Mouse (Mus musculus): ENCODE data around the gene Il17f. TPM values are rescaled to one million over a fixed set of nuclear protein-coding genes. Genes with fewer than 3 reads are reported as not detected.

Gene Il17f
- total and polyA plus RNA-seq, 3 experiments, result not detected

GRCm38 (mm10) chr1:20817596-20817995 lies 27.2 kb upstream of the Il17f start:
- intact Hi-C loops (cut with DNase I), result loop anchor here (5.0 kb wide), 1 partner anchor 260 kb away; the partner anchor contains the start of gene Tram2
- no peak for TF ChIP-seq CTCF (IDR thresholded peaks at IDR 0.05)
- no peak for TF ChIP-seq EP300 (IDR thresholded peaks at IDR 0.05; ENCODE audit: insufficient read depth, low read depth, low read length)
- TF ChIP-seq POLR2A (IDR thresholded peaks at IDR 0.05; ENCODE audit: insufficient read depth, low read depth, low read length), result no peak
- no peaks in the 10 kb centered on the region for H3K27me3 ChIP-seq (ENCODE audit: control insufficient read depth, insufficient read depth, low read length)
- WGBS, result 61% methylated on average over 12 of the region's 12 CpGs
- no peak overlapping the region for H3K27ac ChIP-seq
- no peaks in the 10 kb centered on the region for H3K36me3 ChIP-seq (ENCODE audit: control insufficient read depth, insufficient read depth, low read length)
- no peak overlapping the region for H3K4me3 ChIP-seq
- no peak overlapping the region for H3K9ac ChIP-seq (ENCODE audit: low read depth, low read length)
- no peaks in the 10 kb centered on the region for H3K79me2 ChIP-seq (replicated peaks; ENCODE audit: control insufficient read depth, insufficient read depth, low read length)
- DNase-seq, result no peak
- no peaks in the 10 kb centered on the region; the same call in 1 of the 2 replicates for H3K4me1 ChIP-seq (ENCODE audit: control insufficient read depth, insufficient read depth, low read length)

- intact Hi-C loops (cut with DNase I), result loop anchor here (5.0 kb wide), 1 partner anchor 260 kb away; the partner anchor contains the start of gene Tram2
- H3K79me2 ChIP-seq (replicated peaks; ENCODE audit: control insufficient read depth, insufficient read depth, low read length), result no peaks in the 10 kb centered on the region
- no peak overlapping the region for H3K4me3 ChIP-seq
- peak in 1 of 2 experiments; percentile 18 for DNase-seq
- H3K9ac ChIP-seq (ENCODE audit: low read depth, low read length), result no peak overlapping the region
- H3K27ac ChIP-seq, result no peak overlapping the region; the same call in 1 of the 2 replicates
- WGBS, result 47% methylated on average over 9 of the region's 9 CpGs
- no peaks in the 10 kb centered on the region for H3K36me3 ChIP-seq (ENCODE audit: control insufficient read depth, insufficient read depth, low read length)
- no peaks in the 10 kb centered on the region; the same call in 1 of the 2 replicates for H3K4me1 ChIP-seq (ENCODE audit: control insufficient read depth, insufficient read depth, low read length)
- TF ChIP-seq EP300 (IDR thresholded peaks at IDR 0.05; ENCODE audit: insufficient read depth, low read depth, low read length) (no peak), CTCF (IDR thresholded peaks at IDR 0.05) (no peak), POLR2A (IDR thresholded peaks at IDR 0.05; ENCODE audit: insufficient read depth, low read depth, low read length) (no peak)
- H3K27me3 ChIP-seq (ENCODE audit: control insufficient read depth, insufficient read depth, low read length), result no peaks in the 10 kb centered on the region
Observed at GRCm38 (mm10) chr1:20817172-20817571, 26.8 kb upstream of the Il17f start.

- Histone ChIP-seq H3K27me3 (ENCODE audit: control insufficient read depth, insufficient read depth, low read length) (no peaks in the 10 kb centered on the region), H3K36me3 (ENCODE audit: control insufficient read depth, insufficient read depth, low read length) (no peaks in the 10 kb centered on the region), H3K4me3 (no peak overlapping the region), H3K9ac (ENCODE audit: low read depth, low read length) (no peak overlapping the region), H3K4me1 (ENCODE audit: control insufficient read depth, insufficient read depth, low read length) (no peaks in the 10 kb centered on the region; the same call in 1 of the 2 replicates), H3K79me2 (replicated peaks; ENCODE audit: control insufficient read depth, insufficient read depth, low read length) (no peaks in the 10 kb centered on the region), H3K27ac (no peak overlapping the region)
- WGBS, result 93% methylated on average over 8 of the region's 8 CpGs
- intact Hi-C loops (cut with DNase I), result no loop called here
- no peak for TF ChIP-seq EP300 (IDR thresholded peaks at IDR 0.05; ENCODE audit: insufficient read depth, low read depth, low read length)
- TF ChIP-seq CTCF (IDR thresholded peaks at IDR 0.05), result no peak
- no peak for TF ChIP-seq POLR2A (IDR thresholded peaks at IDR 0.05; ENCODE audit: insufficient read depth, low read depth, low read length)
- no peak for DNase-seq
Observed at GRCm38 (mm10) chr1:20814521-20814920, 24.1 kb upstream of the Il17f start.

- Histone ChIP-seq H3K79me2 (replicated peaks; ENCODE audit: control insufficient read depth, insufficient read depth, low read length) (no peaks in the 10 kb centered on the region), H3K9ac (ENCODE audit: low read depth, low read length) (no peak overlapping the region), H3K36me3 (ENCODE audit: control insufficient read depth, insufficient read depth, low read length) (no peaks in the 10 kb centered on the region), H3K27ac (no peak overlapping the region), H3K27me3 (ENCODE audit: control insufficient read depth, insufficient read depth, low read length) (no peaks in the 10 kb centered on the region), H3K4me3 (no peak overlapping the region), H3K4me1 (ENCODE audit: control insufficient read depth, insufficient read depth, low read length) (no peaks in the 10 kb centered on the region)
- WGBS, result 92% methylated on average over 10 of the region's 10 CpGs
- intact Hi-C loops (cut with DNase I), result no loop called here
- TF ChIP-seq POLR2A (IDR thresholded peaks at IDR 0.05; ENCODE audit: insufficient read depth, low read depth, low read length) (no peak), CTCF (IDR thresholded peaks at IDR 0.05) (no peak), EP300 (IDR thresholded peaks at IDR 0.05; ENCODE audit: insufficient read depth, low read depth, low read length) (no peak)
- DNase-seq, result no peak
Observed at GRCm38 (mm10) chr1:20804526-20804925, 14.1 kb upstream of the Il17f start.

GRCm38 (mm10) chr1:20801682-20802390 lies 11.4 kb upstream of the Il17f start:
- no peaks in the 10 kb centered on the region for H3K36me3 ChIP-seq (ENCODE audit: control insufficient read depth, insufficient read depth, low read length)

GRCm38 (mm10) chr1:20801275-20801674 lies 10.9 kb upstream of the Il17f start:
- TF ChIP-seq CTCF (IDR thresholded peaks at IDR 0.05) (no peak), POLR2A (IDR thresholded peaks at IDR 0.05; ENCODE audit: insufficient read depth, low read depth, low read length) (no peak), EP300 (IDR thresholded peaks at IDR 0.05; ENCODE audit: insufficient read depth, low read depth, low read length) (no peak)
- H3K27me3 ChIP-seq (ENCODE audit: control insufficient read depth, insufficient read depth, low read length), result no peaks in the 10 kb centered on the region
- intact Hi-C loops (cut with DNase I), result no loop called here
- H3K27ac ChIP-seq, result no peak overlapping the region
- H3K9ac ChIP-seq (ENCODE audit: low read depth, low read length), result no peak overlapping the region
- 93% methylated on average over 2 of the region's 2 CpGs for WGBS
- DNase-seq, result no peak
- no peak overlapping the region for H3K4me3 ChIP-seq
- no peaks in the 10 kb centered on the region for H3K36me3 ChIP-seq (ENCODE audit: control insufficient read depth, insufficient read depth, low read length)
- H3K79me2 ChIP-seq (replicated peaks; ENCODE audit: control insufficient read depth, insufficient read depth, low read length), result no peaks in the 10 kb centered on the region
- H3K4me1 ChIP-seq (ENCODE audit: control insufficient read depth, insufficient read depth, low read length), result no peaks in the 10 kb centered on the region

More at GRCm38 (mm10) chr1:20801682-20802390, 11.4 kb upstream of the Il17f start:
- no peak for TF ChIP-seq POLR2A (IDR thresholded peaks at IDR 0.05; ENCODE audit: insufficient read depth, low read depth, low read length)
- TF ChIP-seq CTCF (IDR thresholded peaks at IDR 0.05), result peak; percentile 52
- Histone ChIP-seq H3K9ac (ENCODE audit: low read depth, low read length) (no peak overlapping the region), H3K4me1 (ENCODE audit: control insufficient read depth, insufficient read depth, low read length) (no peaks in the 10 kb centered on the region), H3K27ac (no peak overlapping the region), H3K79me2 (replicated peaks; ENCODE audit: control insufficient read depth, insufficient read depth, low read length) (no peaks in the 10 kb centered on the region), H3K4me3 (no peak overlapping the region), H3K27me3 (ENCODE audit: control insufficient read depth, insufficient read depth, low read length) (no peaks in the 10 kb centered on the region)
- intact Hi-C loops (cut with DNase I), result no loop called here
- 85% methylated on average over 8 of the region's 8 CpGs for WGBS
- no peak for DNase-seq
